Mouse (Mus musculus) heart, postnatal 25 days (tissue): ENCODE results near the gene Ndc1. TPM values are rescaled to one million over a fixed set of nuclear protein-coding genes. Genes with fewer than 3 reads are reported as not detected.
"Not testable (repeated sequence)": the region's sequence is repeated elsewhere in the genome, so short reads cannot be mapped to it uniquely, and the experiment has no call there.

Source experiments
- DNase-seq: peaks from one replicate; pipeline ENCODE4 v3.0.0; 2022; ENCODE audit warnings: low spot score
- intact Hi-C: fragments of 180-260 bp; cut with DNase I; formaldehyde crosslinking; loops from one replicate; pipeline ENCODE4 v1.15.1; 2025
- total RNA-seq, 2 experiments: library from RNA; stranded (reverse); gene quantifications; 2 replicates each; pipeline ENCODE4 v1.2.3; 2021

The Ndc1 gene
- total RNA-seq, 2 experiments from 2014 or later, result 12.3 to 12.4 TPM

GRCm38 (mm10) chr4:107362755-107363154 lies 4.8 kb upstream of the Ndc1 start:
- DNase-seq, result no peak
- intact Hi-C loops, result no loop called here

- intact Hi-C loops, result no loop called here
These were observed 4.0 kb upstream of the Ndc1 start for GRCm38 (mm10) chr4:107363573-107363972.

DNA sequence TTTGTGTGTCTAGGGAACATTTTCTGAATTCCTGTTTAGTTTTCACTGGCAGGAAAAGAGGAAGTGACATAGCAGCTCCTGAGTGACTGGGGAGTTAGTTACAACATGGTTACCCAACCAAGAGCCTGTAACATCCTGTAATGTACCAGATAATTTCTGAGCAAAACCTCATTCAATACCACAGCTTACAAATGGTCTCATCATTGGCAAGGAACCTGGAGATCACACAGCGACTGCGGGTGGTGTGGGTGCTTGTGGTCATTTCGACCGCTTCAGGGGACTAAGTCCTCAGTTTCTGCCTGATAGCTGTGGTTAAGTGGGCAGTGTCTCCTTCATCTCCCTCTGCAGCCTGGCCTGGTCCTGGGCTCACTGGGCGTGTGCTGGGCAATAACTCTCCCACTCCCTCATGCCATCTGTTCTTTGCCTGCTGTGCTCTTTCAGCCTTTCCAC lies 3.4 kb upstream of the Ndc1 start:
- intact Hi-C loops, result no loop called here
- no peak for DNase-seq

More at GRCm38 (mm10) chr4:107363573-107363972, 4.0 kb upstream of the Ndc1 start:
- DNase-seq, result no peak

DNA sequence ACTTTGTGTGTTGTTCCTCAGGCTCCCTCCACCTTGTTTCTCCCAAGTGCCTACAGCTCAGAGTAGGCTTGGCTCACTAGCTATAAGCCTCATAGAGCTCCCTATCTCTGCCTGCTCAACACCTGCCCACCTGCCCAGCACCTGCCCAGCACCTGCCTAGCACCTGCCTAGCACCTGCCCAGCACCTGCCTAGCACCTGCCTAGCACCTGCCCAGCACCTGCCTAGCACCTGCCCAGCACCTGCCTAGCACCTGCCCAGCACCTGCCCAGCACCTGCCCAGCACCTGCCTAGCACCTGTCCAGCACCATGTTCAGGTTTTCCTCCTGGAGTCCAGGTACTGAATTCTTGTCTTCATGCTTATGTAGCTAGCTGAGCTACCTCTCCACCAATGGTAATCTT lies 1.2 kb upstream of the Ndc1 start:
- intact Hi-C loops, result loop anchor here (5.0 kb wide), 1 partner anchor 114 kb away; the partner anchor contains the start of genes Hspb11 and Lrrc42
- DNase-seq, result not testable (repeated sequence)

GRCm38 (mm10) chr4:107372304-107372703 lies 4.7 kb downstream of the Ndc1 start:
- intact Hi-C loops, result no loop called here
- DNase-seq, result no peak

DNA sequence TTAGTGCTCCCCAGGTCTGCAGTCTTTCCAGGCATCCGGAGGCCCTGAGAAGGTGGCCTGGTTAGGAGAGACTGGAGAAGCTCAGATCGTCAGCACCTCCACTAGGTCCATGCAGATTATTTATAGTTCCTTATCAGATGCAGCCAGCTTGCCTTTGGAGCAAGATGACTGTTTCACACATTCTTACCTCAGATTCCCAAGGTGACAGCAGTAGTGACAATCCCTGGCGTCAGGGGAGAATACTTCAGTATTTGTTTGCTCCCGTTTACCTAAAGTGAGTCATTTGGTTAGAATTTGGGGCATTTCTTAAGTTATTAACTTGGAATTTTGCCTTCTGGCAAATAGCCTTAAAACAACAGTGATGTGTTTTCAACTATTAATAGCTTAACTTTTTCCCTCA lies 7.1 kb downstream of the Ndc1 start:
- DNase-seq, result no peak
- intact Hi-C loops, result no loop called here

GRCm38 (mm10) chr4:107378954-107379353 lies 11.4 kb downstream of the Ndc1 start:
- intact Hi-C loops, result no loop called here
- no peak for DNase-seq

DNA sequence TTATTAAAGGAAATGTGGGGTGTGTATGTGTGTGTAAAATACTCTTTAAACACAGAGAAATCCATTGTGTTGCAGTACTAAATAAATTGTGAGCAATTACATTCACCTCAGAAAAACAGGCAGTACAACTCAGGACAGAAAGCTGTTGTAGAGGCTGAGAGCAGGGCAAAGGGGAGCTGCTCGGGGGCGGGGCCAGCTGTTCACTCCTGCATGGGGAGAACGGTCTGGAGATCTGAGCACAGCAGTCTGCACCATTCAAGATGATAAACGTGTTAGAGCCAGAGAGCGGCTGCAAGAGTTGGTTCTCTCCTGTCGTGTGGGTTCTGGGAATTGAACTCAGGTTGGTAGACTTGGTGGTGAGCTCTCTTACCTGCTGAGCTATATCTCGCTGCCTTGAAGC lies 13.3 kb downstream of the Ndc1 start:
- intact Hi-C loops, result no loop called here
- no peak for DNase-seq

GRCm38 (mm10) chr4:107387038-107387437 lies 19.5 kb downstream of the Ndc1 start:
- no peak for DNase-seq
- intact Hi-C loops, result no loop called here

DNA sequence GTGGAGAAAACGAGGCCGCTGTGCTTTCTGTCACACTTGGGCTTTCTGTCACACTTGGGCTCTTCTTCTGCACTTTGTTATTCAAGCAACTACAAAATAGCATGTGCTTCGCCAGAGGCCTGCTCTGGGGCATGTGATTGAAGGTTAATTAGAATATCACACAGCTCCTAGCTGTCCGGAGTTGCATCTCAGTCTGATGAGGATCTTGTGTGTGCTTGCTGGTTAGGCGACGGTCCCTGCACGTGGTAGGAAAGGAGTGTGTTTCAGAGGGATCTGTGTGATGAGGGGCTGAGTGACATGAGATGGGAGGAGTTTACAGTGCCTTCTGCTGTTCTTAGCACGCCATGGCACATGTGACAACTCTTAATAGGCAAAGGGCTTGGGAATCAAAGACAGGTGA lies 19.9 kb downstream of the Ndc1 start:
- intact Hi-C loops, result no loop called here
- no peak for DNase-seq

DNA sequence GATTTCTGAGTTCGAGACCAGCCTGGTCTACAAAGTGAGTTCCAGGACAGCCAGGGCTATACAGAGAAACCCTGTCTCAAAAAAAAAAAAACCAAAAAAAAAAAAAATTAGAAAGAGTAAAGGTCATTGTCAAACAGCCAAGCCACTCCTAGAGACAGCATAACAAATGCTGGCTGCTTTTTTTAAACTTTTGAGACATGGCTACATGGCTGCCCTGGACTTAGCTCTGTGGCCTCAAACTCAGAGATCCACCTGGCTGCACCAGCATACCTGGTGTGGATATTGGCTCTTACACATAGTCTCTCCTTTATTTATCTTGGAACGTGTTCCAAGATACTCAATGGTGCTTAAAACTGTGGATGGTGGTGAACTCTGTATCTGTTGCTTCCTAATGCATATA lies 20.7 kb downstream of the Ndc1 start:
- intact Hi-C loops, result no loop called here
- DNase-seq, result no peak

DNA sequence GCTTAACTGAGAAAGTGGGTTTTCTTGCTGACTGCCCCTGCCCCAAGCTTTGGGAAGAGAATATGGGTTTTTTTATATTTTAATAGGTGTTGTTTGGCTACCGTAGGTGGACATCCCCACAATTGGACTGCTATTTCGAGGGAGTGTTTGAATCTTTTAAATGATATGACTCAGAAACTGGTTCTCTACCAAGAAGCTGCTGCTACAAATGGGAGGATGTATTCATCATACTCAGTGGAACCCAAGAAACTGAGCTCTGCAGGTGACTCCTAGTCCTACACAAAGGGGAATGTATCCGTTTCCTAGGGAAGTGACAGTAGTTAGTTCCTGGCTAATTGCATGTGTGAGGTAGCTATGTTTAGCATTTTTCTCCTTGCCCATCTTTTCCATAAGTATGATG lies 21.8 kb downstream of the Ndc1 start:
- intact Hi-C loops, result no loop called here
- DNase-seq, result no peak

- no peak for DNase-seq
- intact Hi-C loops, result no loop called here
These were observed 26.2 kb downstream of the Ndc1 start for GRCm38 (mm10) chr4:107393771-107394170.

- no peak for DNase-seq
- intact Hi-C loops, result loop anchor here (10.0 kb wide), 1 partner anchor 425 kb away; no protein-coding TSS in a partner anchor
These were observed 52.6 kb downstream of the Ndc1 start for GRCm38 (mm10) chr4:107420202-107420601.

DNA sequence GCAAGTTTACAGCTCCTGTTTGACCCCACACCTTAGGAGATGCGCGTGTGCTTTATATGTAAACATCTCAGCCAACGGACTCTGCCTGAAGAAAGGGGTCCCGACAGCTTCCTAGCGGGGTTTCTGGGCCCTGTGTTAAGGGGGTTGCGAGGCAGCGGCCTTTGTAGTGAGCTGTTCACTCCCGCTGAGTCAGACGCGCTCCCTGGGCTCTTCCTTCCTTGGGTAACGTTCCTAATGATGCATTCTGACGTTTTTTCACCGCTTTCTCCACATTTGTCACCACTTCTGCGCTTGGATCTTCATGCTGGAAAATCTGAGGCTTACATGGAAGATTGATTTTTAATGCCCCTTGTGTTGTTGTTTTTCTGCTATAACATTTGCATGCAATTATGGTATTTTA lies 54.1 kb downstream of the Ndc1 start:
- intact Hi-C loops, result loop anchor here (1.0 to 10.0 kb wide), 2 partner anchors 232 to 423 kb away; no protein-coding TSS in a partner anchor
- no peak for DNase-seq

DNA sequence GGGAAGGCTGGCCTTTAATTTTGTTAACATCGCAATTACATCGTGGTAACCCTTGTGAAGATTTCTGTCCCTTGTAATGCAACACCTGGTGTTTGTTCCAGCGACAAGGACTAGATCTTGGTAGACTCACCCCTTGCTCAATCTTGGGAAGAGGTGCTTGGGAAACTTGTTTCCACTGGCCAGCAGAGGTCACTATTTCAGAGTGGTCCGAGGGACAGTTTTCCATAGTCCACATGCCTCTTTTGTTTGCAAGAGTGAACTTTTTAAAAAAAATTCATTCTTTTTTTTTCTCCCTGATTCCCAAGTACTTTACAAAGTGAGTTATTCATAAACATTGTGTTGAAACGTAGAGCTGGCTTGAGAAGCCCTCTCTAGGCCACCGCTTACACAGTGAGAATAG lies 54.6 kb downstream of the Ndc1 start:
- intact Hi-C loops, result loop anchor here (1.0 to 10.0 kb wide), 2 partner anchors 231 to 423 kb away; no protein-coding TSS in a partner anchor
- no peak for DNase-seq

GRCm38 (mm10) chr4:107425616-107426015 lies 58.0 kb downstream of the Ndc1 start:
- intact Hi-C loops, result loop anchor here (10.0 kb wide), 1 partner anchor 419 kb away; no protein-coding TSS in a partner anchor
- DNase-seq, result no peak

DNA sequence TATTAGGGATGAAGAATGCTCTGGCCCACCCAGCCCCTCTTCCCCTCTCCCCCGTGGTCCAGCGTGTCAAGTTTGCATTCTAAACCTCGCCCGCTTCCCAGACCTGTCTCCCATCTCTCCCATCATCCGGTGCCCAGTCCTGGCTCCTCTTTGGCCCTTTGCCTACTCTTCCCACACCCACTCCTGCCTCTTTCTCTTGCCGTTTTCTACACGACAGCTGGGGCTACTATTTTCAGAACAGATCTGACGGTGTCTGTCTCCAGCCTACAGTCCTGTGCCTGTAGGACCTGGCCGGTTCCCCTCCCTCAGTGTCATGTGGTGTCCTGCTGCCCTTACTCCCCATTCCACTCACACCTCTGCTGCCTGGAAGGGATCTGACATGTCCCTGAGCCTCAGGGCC lies 59.0 kb downstream of the Ndc1 start:
- no peak for DNase-seq
- intact Hi-C loops, result loop anchor here (10.0 kb wide), 1 partner anchor 418 kb away; no protein-coding TSS in a partner anchor

DNA sequence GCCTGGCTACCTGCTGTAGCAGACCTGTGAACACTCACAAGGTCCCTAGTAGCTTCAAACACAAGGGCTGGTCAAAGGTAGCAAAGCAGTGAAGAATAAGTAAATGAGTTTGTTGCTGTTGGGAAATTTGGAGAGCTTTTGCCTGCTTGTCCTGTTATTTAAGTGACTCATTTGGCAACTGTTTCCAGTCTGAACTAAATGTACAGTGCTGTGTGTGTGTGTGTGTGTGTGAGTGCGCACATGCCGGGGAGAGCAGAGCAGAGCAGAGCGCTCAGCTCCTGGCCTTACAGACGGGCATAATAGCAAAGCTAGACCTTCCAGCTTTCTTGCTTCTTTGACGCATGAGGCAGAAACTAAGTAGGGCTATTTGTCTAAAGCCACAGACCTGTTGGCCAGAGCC lies 65.1 kb downstream of the Ndc1 start:
- intact Hi-C loops, result no loop called here
- no peak for DNase-seq

DNA sequence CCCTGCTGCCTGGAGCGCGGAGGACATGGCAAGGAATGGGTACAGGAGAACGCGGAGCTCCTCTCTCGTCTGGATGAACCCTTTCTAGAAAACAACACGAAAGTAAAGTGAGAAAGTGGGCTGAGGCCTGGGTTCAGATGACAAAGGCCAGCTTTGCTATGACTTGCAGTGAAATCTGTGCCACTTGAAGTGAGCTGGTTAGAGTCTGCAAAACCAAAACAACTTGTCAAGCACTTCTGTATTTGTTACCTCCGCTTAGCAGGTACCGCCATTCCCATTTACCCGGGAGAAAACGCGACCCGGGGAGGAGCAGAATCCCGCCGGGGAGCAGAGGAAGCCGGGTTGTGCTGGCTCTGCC lies 66.4 kb downstream of the Ndc1 start:
- intact Hi-C loops, result no loop called here
- DNase-seq, result no peak

DNA sequence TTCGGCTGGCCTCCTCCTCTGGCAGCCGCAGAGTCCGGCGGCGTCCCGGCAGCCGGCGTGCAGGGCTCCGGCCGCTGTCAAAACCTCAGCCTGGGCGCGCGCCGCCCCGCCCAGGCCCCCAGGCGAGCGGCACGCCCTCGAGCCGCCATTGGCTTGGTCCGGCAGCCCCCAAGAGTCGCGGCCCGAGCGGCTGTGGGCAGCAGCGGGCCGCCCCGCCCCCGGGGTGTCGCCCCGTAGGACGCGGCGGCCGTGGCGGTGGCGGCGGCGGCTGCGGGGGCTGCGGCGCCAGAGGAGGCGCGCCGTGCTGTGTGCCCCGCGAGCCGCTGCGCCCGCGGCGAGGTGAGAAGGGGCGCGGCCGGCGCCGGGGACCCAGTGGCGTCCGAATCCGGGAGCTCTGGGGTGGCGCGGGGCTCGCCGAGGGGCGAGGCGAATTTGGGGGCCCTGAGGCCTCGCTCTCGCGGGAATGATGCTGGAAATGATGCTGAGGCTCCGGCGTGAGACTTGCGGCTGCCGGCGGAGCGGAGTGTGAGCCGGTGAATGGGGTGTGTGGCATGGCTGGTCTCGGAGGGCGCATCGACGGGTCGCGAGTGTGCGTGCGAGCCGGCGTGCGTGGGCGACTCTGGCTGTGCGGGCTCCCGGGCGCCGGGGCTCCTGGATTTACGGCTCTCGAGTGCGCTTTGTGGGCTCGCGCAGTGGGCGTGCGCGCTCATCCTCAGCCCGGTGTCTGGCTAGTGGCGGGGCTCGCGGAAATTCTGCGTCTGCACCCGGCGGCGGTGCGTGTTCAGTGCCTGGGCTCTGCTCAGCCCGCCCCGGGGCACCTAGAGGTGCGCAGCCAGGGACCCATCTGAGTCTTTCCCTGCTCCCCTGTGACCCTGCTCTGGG lies 67.0 kb downstream of the Ndc1 start, which contains the start of gene Glis1:
Gene Glis1, plus strand, starts transcription at position 236 of the 882 bp plus-strand sequence.
- intact Hi-C loops, result no loop called here

More for the DNA sequence above, 67.0 kb downstream of the Ndc1 start, which contains the start of gene Glis1:
- peak; percentile 27 for DNase-seq
